Mouse (Mus musculus) urinary bladder, adult 18-20 months (tissue): ENCODE data around the gene Gm21970.

Experiments used
- DNase-seq, 2 experiments: peaks; one replicate each; pipeline ENCODE4 v3.0.0; 2022; ENCODE audit warnings: low spot score in 2 of 2, mixed read lengths in 2 of 2

Gene Gm21970

DNA sequence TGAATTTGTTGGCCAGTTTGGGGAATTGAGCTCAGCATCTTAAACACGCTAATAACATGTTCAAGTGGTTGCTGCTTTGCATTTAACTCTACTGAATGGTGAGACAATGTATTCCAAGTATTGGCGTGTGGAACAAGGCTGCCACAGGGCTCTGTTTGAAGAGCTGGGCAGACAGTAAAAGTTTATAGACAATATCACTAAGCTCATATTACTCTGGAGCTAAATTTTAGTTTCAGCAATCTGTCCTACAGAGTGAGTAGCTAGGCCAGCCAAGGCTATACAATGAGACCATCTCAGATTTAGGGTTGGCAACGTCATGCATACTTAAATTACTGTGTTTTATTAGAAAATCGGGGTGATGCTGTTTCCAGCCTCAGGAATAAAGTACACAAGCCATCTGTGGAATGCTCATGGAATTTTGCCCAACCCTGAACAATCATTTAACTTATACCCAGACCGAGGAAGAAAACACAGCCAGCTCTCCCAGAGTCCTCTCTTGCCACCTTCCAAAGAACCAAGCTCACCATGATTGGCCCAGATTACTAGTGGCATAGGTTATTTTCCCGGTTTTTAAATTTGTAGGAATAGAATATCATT, 10.1 kb downstream of the Gm21970 start:
- DNase-seq, result no peak

- DNase-seq, result no peak
These were observed 12.3 kb downstream of the Gm21970 start for GRCm38 (mm10) chr16:91403784-91404183.

DNA sequence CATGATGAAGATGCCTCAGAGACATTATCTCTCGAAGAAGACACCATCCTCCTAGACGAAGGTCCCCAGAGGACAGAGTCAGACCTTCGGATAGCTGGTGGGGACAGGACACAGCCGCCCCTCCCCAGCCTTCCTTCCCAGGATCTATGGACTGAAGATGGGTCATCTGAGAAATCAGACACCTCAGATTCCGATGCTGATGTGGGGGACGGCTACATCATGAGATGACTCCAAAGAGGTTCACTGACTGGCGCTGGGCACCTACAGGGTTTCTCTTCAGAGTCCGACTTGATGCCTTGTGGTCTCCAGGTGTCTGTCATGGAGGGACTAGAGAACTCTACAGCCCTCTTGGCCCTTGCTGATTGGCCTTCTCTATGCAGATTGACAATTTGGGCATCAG, 12.7 kb downstream of the Gm21970 start:
- DNase-seq, result no peak

DNA sequence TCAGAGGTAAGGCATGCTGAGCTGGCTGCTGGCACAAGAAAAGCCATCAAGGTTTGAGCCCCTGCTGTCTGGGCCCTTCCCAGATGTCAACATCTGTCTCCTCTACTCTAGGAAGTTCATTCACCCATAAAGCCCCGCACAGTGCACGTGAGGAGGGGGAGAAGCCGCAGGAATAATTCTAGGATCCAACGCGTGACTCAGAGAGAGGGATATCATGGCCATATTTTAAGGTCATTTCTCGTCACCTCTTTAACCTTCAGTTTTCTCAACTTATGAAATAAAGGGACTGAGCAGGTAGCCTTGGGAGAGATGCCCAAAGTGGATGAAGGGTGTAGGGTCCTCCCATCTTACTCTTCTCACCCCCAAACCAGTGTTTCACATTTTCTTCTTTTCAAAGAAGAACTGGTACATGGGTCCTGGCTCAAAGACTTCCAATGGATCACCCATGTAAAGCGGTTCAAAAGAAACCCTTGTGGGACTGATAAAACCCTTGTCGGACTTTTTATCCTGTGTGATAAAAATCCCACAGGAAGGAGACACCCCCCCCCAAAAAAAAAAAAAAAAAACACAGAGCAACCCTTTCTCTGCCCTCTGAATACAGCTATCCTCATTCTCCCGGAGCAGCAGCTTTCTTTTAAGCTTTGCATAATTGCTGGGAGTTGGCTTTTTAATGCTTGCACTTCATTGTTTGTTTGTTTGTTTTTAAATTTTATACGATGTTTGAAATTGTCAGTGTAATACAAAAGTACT, 13.5 kb downstream of the Gm21970 start:
- DNase-seq, result no peak

- peak; percentile 68 to 75 for DNase-seq
These were observed 14.4 kb downstream of the Gm21970 start, which contains the start of gene Il10rb for GRCm38 (mm10) chr16:91405640-91406584. TSS of gene Il10rb (plus strand) at chr16:91406164.

DNA sequence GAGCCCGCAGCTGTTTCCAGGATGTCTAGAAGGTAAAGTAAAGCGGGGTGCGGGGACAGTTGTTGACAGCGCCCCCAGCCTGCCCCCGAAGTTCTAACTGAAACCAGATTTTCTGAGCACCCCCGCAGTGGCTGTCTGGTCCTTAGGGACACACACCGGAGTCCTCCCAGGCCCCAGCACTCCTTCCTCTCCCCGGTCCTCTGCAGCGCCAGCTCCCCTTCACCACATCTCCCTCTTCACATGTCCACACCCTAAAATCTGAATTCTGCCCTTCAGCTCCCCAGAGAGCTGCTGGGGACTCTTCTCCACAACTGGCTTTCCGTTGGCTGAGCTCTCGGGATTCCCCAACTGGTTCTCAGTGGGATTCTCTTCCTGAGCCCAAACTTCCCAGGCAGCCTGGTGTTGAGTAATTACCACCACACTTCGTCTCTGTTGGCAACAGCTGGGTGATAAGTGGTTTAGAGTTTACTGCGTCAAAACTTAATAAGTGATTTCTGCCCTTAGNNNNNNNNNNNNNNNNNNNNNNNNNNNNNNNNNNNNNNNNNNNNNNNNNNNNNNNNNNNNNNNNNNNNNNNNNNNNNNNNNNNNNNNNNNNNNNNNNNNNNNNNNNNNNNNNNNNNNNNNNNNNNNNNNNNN, 15.2 kb downstream of the Gm21970 start:
- peak; percentile 29 to 65 for DNase-seq

GRCm38 (mm10) chr16:91413102-91413844, 21.8 kb downstream of the Gm21970 start:
- DNase-seq, result no peak

GRCm38 (mm10) chr16:91415391-91416189, 24.1 kb downstream of the Gm21970 start:
- no peak for DNase-seq

- no peak for DNase-seq
These were observed 24.8 kb downstream of the Gm21970 start for GRCm38 (mm10) chr16:91416357-91416756.

DNA sequence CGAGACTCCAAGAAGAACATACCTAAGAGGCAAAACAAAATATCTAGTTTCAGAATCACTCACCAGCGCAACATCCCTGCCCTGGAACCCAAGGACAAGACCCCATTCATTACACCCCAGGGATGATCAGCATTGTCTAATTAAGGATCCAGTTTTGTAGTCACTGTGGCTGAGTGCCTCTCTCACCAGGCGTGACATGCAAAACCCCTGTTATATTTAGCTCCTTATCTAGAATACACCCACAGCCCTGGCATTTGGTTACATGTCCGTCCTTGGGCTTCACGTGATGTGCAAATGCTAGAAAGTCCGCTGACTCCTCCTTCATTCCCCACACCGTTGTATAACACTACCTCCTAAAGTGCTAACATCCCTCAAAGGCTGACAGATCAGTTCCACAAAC, 25.4 kb downstream of the Gm21970 start:
- no peak for DNase-seq

DNA sequence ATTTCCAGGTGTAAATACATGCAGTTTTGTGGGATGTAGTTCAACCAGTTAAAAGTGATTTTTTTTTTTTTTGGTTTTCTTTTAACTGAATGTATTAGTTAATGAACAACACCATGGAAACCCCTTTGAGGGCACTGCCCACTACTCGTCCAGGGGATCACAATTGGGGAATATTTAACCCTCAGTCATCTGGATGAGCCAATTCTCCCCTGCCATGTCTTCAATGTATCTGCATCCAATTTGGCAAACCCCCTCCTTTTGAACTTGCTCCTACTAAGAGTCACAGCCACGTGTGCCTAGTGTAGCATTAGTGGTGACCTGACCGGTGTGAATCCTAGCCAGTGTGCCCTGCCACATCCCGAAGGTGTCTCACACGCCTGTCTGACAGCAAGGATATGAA, 27.0 kb downstream of the Gm21970 start:
- no peak for DNase-seq

DNA sequence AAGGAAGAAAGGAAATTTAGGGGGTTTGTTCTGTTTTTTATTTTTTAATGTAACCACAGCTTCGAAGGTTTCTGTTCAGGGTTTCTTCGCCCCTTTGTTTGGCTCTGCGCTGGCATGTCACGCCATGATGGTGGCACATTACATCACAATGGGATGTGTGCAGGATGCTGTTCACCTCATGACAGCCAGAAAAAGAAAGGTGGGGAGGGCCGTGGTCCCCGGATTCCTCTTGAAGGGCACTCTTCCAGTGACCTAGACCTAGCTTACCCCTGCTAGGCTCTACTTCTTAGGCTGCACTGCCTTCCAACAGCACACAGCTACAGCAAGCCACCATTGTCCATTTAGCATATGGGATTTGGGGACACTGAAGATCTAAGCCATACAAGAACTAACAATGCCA, 34.3 kb downstream of the Gm21970 start:
- no peak for DNase-seq

DNA sequence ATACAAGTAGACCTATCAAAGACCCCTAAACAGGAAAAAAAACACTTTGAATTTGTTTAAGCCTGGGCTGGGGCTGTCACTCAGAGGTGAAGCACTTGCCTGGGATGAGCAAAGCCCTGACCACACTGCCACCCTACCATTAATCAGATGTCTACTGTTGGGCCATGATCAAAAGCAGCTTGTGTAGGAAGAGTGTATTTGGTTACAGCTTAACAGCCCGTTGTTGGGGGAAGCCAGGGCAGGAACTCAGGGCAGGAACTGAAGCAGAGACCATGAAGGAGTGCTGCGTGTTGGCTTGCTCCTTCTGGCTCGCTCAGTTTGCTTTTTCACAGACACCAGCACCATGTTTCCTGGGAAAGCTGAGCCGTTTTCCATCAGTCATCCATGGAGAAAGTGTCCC, 35.1 kb downstream of the Gm21970 start:
- DNase-seq, result no peak

DNA sequence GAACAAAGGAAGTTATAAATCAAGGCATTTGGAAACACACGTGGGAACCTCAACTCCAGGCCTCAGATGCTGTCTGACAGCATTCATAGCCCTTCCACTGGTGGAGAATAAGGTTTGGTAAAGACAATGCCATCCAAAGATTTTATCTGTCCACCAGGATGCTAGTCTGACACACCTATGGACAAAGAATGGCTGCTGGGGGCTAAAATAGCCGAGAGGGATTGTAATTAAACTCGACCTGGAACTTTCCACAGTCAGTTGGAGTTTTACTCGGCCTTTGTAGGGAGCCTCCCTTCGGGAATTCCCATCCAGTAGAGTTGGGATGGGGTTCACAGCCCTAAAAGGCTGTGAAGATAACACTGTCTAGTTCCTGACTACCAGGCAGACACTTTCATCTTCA, 35.9 kb downstream of the Gm21970 start:
- no peak for DNase-seq

DNA sequence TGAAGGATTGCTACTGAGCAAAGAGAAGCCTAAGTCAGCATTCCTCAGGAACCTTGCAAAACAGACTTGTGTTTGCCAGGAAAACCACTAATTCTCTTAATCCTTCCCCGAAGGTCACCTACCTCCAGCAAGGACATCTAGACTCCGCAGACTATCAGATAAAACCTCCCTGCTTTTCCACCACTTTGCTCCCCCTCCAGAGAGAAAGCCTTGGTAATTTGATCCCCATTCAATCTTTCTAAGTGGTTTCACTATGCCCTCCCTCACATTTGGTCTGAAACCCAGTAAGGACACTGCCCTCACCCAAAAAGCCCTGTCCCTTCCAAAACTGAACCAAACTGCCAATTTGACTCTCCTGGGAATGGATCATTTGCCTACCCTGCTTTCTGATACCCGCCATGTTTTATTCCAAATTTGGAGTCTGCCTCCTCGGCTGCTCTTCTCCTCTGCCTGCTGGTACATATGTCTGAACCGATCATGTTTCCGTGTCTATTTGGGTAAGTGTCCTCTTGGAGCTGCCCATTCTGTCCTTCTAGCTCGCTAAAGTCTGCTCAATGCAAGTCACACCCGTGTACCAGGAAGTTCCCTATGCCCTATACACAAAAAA, 36.8 kb downstream of the Gm21970 start:
- no peak for DNase-seq

DNA sequence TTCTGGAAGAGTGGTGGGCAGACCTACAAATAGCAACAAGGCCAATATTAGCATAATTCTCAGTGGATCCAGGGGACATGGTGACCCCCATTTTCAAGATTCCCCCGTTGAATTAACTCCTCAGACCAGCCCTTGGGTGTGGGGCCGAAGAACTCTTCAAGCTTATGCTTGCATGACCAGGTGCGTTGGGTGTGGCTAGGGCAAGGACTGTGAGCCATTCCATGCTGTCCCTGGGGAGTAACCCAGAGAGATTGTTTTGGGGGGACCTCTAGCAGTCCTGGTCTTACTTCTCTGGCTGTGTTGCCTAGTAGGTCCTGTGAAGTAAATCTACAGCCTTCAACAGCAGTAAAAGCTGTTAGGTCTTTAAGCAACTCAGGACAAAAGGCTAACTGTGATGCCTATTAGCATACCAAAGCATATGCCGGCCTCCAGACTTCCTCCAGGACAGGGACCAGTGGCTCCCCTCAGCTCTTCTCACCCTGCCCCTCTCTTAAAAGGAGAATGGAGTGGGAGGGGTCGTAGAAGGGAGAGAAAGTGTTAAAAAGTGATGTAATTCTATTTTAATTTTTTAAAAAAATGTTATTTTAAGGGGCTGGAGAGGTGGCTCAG, 41.3 kb downstream of the Gm21970 start:
- no peak for DNase-seq

DNA sequence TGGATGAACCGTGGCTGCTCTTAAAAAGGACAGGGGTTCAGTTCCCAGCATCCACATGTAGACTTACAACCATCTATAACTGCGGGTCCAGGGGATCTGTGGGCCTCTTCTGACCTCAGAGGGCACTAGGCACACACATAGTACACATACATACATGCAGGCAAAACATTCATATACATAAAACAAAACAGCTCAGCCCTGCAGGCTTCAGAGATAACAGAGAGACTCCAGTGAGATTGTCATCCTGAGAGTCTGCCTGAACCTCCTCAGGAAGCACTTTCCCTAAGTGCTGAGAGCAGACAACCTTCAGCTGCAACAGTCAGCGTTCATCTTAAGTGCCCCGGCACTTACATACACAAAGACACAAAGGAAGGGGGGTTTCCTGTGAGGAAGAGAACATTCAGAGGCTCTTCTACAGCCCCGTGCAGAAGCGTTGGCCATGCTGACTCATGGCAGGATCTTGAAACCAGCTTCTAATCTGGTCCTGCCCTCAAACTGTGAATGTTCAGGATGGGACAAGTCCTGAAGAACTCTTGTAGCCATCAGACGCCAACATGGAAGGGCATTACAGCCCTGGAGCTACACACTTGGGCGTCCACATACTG, 41.9 kb downstream of the Gm21970 start:
- DNase-seq, result no peak

- no peak for DNase-seq
These were observed 42.6 kb downstream of the Gm21970 start for GRCm38 (mm10) chr16:91434119-91434518.

GRCm38 (mm10) chr16:91438081-91438480, 46.6 kb downstream of the Gm21970 start:
- no peak for DNase-seq
